Mouse (Mus musculus): ENCODE results near the gene Ttbk1.

The Ttbk1 gene

DNA sequence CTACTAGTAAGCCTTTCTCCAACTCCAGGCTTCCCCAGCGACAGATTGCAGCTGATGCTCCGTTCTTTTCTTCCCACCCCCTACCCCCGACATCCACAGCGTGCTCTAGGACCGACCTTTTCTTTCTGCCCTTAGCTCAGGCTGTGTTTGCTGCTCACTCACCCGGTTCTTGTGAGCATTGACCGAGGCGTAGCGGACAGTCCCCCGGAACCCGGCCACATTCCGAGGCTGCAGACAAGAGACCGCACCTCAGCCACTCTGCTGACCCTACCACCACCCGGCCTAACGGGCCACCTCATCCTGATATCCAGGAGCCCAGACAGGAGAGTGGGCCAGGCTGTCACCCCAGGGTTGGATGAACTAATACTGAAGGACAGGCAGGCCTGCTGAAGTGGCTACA, 10.2 kb downstream of the Ttbk1 start:
- DNase-seq (ENCODE audit: low spot score in 2 of 2) = no peak

DNA sequence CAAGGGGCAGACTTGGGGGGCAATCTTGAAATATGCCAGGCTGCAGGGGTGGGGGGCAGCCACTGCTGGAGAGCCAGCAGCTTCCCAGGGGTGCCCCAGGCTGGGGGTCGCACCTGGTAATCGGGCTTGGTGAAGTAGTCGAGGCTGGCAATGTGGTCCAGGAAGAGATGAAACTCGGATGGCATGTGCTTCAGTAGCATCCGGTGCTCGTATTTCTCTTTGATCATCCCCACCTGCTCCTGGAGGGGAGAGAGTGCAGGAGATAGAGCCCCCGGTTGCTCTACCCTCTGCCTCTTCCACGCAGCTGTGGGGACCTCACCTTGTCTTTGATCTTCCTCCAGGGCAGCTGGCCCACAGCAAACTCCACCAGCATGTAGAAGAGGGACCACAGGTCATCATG, 10.9 kb downstream of the Ttbk1 start:
- DNase-seq (ENCODE audit: low spot score in 2 of 2) = no peak

DNA sequence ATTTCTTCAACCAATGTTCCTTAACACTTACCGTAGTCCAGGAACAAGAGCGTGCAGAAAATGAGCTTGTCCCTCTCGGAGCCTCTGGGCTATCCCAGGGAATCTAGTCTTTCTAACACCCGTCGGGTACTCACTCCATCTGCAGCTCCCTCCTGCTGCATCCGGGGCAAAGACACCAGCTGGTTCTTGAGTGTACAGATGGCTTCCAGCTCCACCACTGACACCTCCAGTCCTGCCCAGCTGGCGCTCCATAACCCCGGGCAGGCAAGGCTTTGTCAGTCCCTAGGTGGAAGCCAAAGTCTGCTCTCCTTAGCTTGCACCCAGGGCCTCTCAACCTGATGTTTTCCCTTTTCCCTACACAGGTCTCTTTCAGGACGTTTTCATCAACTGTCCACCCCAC, 19.6 kb downstream of the Ttbk1 start:
- DNase-seq (ENCODE audit: low spot score in 2 of 2) = no peak

DNA sequence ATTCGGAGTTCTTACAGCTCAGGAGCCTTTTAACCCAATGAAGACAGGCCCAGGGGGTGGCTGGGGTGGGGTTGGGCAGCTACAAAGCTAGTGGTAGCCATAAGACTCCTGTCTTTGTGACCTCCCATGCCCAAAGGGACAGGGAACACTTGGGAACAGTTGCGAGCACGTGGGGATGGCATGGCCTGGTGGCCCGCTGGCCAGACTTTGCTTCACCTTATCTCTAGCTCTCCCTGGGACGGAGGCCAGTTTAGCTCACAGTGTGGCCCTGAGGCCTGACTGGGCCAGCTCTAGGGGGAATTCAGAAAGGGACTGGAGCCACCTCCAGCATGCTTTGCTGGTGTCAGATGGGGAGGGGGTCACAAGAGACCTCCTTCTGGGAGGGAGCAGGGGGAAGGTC, 25.2 kb downstream of the Ttbk1 start:
- no peak for DNase-seq (ENCODE audit: low spot score in 2 of 2)

DNA sequence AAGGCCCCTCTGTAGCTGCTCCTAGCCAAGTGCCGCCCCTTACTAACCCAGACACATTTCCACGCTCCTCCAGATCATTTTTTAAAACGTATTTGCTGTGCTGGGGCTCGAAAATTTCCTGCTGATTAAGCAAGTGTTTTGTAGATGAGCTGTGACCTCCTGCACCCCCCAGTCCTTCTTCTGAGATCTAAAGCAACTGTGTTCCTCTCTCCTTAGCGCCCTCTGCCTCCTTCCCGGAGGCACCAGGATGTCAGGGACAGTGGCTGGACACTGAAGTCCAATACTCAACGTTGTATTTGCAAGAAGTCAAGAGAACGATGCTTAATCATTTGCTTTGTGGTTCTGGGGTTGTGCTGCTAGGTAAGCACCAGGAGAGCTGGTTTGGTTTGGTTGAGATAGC, 26.1 kb downstream of the Ttbk1 start:
- no peak for DNase-seq (ENCODE audit: low spot score in 2 of 2)

DNA sequence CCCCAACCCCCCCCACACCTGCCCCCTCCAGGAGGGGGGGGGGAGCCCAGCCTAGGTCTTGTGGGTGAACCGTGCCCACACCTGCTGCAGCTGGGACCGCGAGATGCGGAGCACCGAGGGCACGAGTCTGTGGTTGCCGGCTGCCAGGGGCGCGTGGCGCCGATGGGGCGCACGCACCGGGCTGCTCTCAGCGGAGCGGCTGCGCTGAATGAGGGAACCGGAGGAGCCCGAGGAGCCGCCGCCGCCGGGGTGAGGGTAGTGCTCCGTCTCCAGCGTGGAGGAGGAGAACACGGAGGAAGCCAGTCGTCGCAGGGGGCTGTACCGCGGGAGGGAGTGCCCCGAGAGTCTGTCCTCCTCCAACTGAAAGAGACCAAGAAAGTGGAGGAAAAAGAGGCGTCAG, 26.8 kb downstream of the Ttbk1 start:
- no peak for DNase-seq (ENCODE audit: low spot score in 2 of 2)

DNA sequence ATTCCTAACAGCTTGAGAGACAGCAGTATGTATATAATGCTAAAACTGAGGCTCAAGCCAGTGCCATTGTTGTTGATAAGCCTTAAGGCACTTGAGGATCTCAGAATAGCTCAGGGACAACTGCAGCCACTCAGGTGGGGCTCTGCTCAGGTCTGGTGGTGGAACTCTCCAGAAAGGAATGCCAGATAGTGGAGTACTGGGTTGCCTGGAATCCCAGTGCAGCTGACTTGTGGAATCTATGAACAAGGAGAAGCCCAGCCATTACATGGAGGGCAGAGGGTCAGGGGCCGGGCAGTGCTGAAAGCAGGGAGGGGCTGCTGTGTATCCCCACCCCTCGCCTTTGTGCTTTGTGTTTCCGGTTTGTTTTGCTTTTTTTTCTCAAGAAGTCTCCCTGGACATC, 29.0 kb downstream of the Ttbk1 start:
- DNase-seq (ENCODE audit: low spot score in 2 of 2) = no peak

DNA sequence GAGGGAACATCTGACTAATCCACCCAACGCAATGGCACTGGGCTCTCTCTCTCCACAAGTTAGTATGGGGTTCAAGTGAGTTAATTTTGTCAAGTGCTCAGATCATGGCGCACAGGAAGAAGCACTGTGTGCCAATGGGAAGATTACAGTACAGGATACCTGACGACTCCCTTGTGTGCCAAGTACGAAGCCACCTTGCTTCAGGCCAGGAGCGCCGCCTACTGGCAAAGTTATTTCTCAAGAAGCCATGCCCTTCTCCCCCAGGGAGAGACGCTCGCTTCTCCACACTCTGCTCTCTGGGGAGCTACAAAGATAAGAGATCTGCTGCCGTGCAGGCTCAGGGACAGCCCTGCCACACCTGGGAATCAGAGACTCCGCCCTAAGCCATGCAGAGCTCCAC, 29.7 kb downstream of the Ttbk1 start:
- DNase-seq (ENCODE audit: low spot score in 2 of 2) = no peak

DNA sequence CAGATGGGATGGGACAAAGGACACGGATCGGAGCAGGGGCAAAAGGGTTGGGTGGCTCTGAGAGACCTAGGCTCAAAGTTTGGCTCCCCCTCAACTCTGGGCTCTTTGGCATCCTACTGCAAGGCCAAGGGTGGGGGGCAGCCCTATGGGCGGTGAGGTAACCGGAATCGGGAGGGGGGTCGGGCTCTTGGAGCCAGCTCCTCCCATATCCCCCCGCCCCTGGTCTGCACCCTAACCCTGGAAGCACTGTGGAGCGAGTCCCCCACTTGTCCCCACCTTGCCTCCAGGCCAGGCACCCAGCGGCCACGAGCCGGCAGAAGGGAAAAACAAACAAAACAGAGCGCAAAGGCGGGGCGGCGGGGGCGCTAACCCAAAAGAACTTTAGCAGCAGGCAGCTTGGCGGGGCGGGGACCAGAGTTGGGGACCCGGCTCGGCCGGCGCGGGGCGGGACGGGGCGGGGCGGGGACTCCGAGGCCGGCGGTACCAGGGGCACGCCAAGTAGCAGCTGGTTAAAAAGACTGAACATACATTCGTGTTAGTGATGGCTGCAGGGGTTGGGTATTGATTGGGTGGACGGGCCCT, 32.3 kb downstream of the Ttbk1 start:
- no peak for DNase-seq (ENCODE audit: low spot score in 2 of 2)

DNA sequence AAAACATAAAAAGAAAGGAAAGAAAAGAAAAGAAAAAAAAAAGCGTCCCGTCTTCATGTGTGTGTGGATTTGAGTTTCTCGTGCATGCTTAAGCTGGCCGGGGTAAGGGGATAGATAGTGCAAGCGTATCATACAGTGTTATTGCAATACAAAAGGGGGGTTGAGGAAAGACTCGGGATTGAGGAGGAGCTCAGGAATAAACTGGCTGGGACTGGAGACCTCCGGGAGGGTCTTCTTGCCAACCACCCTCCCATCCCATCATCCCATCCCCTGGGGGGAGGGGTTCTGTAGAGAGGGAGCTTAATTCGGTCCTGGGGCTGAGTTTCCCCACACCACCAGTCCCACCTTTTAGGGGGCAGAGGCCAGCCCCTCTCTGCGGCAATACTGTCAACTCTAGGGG, 32.9 kb downstream of the Ttbk1 start:
- DNase-seq (ENCODE audit: low spot score in 2 of 2) = no peak

DNA sequence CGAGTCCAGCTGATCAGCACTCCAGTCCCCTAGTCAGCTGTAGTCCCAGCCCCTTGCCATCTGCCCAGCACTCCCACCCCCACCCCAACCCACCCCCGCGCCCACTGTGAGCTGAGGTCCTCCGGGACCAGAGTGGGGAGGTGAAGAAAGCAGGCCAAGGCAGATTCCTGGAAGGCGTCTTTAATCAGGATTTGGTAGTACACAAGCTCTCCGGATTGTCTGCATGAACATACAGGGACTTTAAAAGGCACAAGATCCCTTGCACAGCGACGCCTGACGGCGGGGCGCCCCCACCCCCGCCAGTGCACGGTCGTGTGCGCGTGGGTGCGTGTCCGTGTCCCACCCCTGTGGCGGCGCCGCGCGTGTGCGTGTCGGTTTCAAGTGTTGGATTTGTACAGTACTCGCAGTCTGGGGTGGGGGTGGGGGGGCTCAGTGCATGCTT, 33.5 kb downstream of the Ttbk1 start:
- DNase-seq (ENCODE audit: low spot score in 2 of 2) = no peak

DNA sequence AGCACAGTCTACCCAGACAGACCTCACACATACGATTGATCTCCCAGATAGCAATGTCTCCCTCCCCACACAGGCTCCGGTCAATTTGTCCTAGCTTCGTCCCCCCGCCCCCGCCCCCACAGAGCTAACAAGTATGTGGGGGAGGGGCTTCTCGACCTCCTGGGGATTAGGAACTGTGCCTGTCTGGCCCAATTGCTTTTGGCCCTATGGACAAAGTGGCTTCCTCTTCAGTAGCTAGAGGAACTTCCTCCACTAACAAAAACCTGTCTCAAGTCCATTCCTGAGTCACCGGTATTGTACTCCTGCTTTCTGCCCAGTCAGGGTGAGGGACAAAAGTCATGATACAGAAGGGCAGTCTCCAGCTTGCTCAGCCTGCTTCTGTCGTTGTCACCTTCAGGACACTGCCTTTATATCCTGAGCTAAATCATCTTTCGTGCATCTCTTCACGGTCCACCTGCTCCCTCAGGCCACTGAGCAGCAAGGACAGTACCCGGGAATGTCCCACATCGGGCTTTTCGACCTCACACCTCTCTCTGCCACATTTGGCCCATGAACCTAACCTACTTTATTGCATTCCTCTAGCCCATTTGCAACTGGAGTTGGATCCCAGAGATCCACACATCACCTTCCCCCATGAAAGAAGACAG, 34.0 kb downstream of the Ttbk1 start:
- no peak for DNase-seq (ENCODE audit: low spot score in 2 of 2)

DNA sequence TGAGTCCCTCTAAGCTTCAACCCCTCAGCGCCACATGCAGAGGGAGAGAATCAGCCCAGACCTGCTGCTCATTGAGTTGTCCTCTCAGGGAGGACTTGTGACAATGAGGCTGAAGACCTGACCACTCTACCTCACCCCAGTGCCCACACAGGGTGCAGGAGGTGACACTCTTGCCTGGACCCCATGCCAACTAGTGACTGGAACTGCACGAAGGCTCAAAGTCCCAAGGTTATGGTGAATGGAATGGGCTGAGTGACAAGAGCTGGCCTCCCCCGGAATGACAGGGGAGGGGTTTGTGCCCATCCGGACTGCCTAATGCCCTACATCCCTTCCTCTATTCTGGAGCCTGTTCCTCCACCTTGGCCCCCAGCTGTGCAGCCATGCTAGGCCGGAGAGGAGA, 34.8 kb downstream of the Ttbk1 start:
- DNase-seq (ENCODE audit: low spot score in 2 of 2) = no peak

DNA sequence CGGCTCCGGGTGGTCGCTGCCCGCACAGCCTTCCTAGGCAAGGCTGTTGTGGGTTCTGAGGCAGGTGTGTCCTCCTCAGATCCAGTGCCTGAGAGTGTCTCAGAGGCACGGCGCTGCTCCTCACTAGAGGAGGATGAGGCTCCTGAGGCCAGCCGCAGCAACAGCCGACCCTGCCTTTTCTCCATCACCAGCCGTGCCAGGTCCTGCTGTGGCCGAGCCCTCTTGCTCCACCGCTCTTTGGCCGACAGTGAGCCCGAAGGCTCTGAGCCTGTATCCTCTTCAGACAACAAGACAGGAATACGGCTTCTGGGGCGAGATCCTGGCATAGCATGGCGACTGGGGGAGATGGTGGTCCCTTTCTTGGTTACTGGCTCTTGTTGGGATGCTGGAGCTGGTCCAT, 41.2 kb downstream of the Ttbk1 start:
- no peak for DNase-seq (ENCODE audit: low spot score in 2 of 2)

DNA sequence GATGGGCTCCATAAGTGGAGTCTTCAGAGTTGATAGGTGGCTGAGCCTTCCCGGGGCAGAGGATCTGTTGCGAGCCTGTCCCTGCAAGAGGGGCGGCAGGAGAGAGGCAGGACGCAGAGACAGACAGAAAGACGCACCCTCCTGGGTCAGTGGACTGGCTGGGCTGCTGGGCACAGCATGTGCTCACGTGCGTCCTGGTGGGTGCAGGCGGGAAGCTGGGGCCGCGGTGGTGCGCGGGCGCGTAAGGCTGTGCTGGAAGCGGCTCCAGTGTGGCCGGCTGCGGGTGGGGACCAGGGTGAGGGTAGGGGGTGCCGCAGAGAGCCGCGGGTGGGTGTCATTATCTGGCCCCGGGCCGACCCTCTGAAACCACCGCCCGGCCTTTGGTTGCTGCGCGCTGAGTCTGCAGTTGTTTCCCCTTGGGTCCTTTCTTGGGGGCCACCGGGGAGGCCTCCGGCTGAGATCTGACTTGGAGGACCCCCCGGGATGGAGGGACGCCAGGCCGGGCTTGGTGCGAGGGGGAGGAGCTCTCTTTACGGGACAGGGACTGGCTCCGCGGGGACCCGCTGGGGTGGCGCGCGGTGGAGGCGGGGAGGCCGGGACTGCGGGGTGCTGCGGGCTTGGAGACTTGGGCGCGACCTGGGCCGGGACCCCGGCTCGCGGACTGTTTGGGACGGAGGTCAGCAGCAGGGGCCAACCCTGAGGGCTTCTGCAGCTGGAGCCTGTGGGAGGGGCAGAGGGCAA, 42.5 kb downstream of the Ttbk1 start:
- DNase-seq (ENCODE audit: low spot score in 2 of 2) = no peak

DNA sequence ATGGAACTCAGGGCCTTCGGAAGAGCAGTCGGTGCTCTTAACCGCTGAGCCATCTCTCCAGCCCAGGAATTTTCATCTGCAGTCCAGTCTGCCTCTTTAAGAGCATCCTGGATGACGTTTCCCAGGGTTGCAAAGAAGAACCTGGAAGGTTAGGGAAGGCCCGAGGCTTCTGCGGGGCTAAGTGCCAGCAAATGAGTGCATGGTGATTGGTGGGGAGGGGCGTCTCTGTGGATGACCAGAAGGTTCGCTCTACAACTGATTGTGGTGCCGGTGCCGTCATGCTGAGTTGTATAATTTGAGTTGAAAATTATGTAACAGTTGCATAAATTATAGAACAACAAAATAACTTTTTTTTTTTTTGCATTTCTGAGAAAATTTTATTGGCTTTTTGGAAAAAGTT, 48.3 kb downstream of the Ttbk1 start:
- no peak for DNase-seq (ENCODE audit: low spot score in 2 of 2)

DNA sequence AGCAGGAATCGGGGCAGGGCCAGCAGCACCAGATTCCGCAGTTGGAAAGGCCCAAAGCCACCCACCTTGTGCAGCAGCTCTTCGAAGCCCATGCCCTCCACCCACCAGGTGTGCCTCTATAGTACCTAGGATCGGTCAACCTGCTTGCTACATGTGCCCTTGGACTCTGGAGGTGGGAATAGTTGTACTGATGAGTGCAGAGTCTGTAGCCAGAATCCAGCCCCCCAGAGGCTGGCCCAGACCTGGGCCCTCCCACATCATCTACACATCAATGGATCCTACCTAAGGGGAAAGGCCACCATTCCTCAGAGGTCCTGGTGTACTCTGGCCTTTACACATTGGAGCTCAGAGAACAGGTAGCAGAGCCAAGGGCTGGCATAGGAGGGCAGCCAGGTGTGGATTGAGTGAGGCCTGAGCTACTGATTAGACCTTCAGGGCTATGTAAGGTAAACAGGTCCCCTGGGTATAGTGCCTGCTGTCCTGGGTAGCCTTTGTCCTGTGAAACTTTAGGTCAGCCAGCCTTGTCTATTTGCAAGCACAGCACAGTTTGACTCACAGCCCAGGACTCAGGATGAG, 49.1 kb downstream of the Ttbk1 start, which contains the start of gene Slc22a7:
Slc22a7 (minus strand) TSS at position 160 of the 576 bp plus-strand sequence.
- no peak for DNase-seq (ENCODE audit: low spot score in 2 of 2)

DNA sequence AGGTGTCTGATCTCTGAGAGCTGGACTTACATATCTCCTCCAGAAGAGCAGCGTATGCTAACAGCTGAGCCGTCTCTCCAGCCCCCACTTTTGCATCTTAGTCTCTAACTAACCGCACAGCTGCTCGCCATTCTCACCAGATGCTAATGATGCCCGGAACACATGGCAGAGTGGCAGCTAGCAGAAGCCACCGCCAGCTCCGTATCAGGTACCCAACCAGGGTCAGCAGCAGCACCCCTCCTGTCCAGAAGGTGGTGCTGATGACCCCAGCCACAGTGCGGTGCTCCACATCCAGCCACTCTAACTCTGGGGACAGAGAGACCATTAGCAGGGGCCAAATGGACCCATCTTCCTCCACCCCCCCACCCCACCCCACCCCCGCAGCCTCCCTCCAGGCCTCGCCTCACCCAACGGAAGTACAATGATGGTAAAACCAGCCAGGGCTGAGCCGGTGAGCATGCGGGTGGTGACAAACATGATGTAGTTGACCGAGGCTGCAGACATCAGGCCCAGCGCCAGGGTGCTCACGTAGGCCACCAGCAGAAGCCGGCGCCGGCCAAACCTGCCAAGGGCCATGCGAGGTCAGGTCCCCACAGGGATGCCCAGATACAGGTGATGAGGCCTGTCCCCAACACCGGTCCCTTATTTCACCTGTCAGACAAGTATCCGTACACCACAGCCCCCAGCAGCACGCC, 50.7 kb downstream of the Ttbk1 start:
- DNase-seq (ENCODE audit: low spot score in 2 of 2) = no peak

DNA sequence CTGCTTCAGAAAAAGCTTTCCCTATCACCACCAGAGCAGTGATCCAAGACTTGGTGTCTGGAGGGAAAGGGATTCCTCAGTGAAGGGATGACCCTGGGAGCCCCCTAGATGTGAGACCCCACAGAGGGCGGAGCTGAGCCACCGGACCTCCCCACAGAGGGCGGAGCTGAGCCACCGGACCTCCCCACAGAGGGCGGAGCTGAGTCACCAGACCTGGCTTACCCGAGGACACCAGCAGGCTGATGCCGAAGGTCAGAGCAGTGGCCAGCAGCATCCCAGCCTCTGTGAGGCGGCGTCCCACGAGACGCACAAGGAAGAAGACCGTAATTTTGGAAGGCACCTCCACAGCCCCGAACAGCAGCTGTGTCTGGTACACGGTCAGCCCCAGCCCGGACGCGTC, 53.8 kb downstream of the Ttbk1 start:
- DNase-seq (ENCODE audit: low spot score in 2 of 2) = peak in 1 of 2 experiments; percentile 11

DNA sequence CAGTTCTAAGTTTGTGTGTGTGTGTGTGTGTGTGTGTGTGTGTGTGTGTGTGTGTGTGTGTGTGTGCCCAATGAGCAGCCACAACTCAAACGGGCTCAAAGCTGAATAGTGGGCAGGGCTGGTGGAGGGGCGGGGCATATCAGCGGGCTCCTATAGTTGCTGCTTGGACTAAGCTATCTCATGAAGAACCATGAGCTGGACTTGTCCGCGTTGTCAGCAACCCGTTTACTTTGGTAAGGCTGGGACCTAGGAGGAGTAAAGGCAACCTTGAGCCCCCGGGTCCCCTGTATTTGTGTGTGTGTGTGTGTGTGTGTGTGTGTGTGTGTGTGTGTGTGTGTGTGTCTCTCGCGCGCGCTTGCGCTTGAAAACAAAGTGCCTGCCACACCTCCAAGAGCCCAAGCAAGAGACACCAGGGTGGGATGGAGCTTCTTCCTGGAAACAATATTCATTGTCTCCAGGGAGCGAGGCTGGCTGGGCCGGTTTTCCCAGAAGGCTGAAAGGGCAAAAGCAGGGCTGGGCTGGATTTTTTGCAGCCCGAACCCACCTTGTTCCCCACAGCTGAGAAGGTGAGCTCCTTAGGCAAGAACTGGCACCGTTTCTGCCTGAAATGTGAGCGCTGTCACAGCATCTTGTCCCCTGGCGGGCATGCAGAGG, 58.6 kb downstream of the Ttbk1 start, which contains the start of gene Crip3:
Crip3 (plus strand) TSS at position 166 of the 654 bp plus-strand sequence.
- no peak for DNase-seq (ENCODE audit: low spot score in 2 of 2)

DNA sequence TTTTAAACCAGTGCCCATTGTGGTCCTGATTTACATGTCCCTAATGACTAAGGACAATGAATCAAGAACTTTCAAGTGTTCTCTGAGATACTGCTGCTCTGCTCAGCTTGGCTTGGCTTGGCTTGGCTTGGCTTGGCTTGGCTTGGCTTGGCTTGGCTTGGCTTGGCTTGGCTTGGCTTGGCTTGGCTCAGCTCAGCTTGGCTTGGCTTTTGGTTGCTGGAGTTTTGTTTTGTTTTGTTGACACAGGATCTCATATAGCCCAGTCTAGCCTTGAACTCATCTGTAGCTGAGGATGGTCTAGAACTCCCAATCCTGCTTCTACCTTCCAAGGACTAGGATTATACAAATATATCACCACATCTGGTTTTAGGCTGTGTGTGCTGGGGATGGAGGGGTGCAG, 61.0 kb downstream of the Ttbk1 start:
- DNase-seq (ENCODE audit: low spot score in 2 of 2) = no peak

DNA sequence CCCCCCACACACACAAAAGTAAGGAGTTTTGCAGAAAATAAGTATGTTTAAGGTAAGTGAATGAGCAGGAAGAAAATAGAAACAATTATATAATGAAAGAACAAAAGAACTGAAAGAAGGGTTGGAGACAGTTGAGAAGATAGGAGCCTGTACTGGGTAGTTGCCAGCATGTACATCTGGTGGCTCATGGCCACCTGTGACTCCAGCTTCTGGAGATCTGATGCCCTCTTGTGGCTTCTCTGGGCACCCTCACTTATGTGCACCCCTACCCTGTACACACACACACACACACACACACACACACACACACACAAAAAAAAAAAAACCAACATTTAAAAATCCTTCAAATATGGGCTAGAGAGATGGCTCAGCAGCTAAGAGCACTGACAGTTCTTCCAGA, 67.8 kb downstream of the Ttbk1 start:
- DNase-seq (ENCODE audit: low spot score in 2 of 2) = no peak
